Mouse (Mus musculus): ENCODE data around the gene Bloc1s5.

- no peak for TF ChIP-seq POLR2A (IDR thresholded peaks at IDR 0.05; ENCODE audit: extremely low read depth, insufficient read depth, low read length)
- no peak for TF ChIP-seq CTCF (IDR thresholded peaks at IDR 0.05; ENCODE audit: extremely low read depth, insufficient read depth, low read length)
Observed at GRCm38 (mm10) chr13:38616887-38617286, 18.0 kb downstream of the Bloc1s5 start.
